Mouse (Mus musculus): ENCODE measurements around the gene Frmd6. TPM values are rescaled to one million over a fixed set of nuclear protein-coding genes. Genes with fewer than 3 reads are reported as not detected.

Frmd6 gene
- 47.9 and 55.6 TPM in 2 replicates for polyA plus RNA-seq (2016; fragmentation: Nextera tagmentation; extraction: Ambion mirVana)

DNA sequence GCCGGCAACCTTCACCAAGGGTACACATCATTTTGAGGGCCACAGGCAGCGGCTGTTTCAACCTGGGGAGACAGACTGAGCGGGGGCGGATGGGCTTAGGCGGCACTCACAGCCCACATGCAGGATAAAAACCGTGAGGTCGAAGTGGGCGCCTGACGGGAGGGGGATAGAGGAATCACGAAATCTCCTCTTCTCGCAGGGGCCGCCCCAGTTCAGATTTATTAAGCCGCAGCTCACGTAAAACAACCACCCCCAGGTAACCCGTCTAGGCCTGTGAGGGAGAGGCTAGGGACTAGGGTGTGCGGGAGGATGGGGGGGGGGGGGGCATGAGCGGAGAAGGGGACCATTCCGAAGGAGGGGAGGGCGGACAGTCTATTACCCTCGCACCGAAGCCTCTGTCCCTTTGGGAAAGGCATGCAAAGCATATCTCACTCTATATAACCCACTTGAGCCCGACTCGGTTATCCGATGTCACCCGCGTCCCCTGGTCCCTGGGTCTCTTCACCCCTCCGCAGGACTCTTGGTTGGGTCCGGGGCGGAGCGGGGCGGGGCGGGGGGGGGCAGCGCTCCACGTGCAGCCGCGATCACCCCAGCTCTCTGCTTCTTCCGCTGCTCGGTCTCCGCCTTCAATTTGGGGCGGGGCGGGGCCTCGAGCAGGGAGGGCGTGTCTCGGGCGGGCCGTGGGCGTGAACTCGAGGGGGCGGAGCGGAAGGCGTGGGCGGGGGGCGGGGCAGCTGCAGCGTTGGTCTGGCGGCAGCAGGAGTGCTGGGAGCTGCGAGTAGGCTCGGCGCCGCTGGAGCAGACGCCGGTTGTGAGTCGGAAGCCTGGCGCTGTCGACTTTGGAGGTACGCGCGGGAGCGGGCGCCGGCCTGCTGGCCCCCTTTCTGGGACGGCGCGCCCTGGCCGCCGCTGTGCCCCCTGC lies at the start of gene Frmd6:
Frmd6 (plus strand) TSS at position 786 of the 922 bp plus-strand sequence.
- WGBS = under 1% methylated on average over 74 of the region's 75 CpGs
- Histone ChIP-seq H3K4me3 (peak within 1 kb of the TSS; percentile 87), H3K27me3 (ENCODE audit: low read depth, poor library complexity, severe bottlenecking) (no peaks in the 10 kb centered on the region), H3K36me3 (no peaks in the 10 kb centered on the region), H3K9me3 (replicated peaks) (no peaks in the 10 kb centered on the region), H3K4me1 (peaks cover 38% of the 10 kb centered on the region), H3K27ac (peak within 1 kb of the TSS; percentile 97)
- DNase-seq (ENCODE audit: low spot score) = peak; percentile 99

DNA sequence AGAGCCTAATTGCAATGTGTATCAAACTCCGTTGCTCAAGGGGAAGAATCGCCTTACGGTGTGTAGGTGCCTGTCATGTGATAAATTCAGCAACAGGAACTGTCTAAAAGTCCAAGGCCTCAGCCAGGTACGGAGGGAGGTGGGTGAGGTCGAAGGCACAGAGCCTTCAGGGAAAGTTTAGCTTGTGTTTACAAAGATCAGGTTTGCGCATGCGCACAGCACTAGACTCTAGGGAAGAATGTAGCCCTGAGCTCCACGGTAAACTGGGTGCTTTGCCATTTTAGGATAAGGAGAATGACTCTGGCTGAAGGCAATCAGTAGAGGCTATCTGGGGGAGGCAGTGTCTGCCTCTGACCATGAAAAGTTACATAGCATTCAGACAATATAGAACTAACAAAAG lies 49.7 kb upstream of the Frmd6 start:
- Histone ChIP-seq H3K4me1 (peaks cover 4% of the 10 kb centered on the region; the same call in 1 of the 2 replicates), H3K27me3 (ENCODE audit: low read depth, poor library complexity, severe bottlenecking) (no peaks in the 10 kb centered on the region), H3K9me3 (replicated peaks) (no peaks in the 10 kb centered on the region), H3K27ac (no peak overlapping the region), H3K4me3 (no peak overlapping the region), H3K36me3 (no peaks in the 10 kb centered on the region)
- DNase-seq (ENCODE audit: low spot score) = no peak
- 93% methylated on average over 8 of the region's 8 CpGs for WGBS

DNA sequence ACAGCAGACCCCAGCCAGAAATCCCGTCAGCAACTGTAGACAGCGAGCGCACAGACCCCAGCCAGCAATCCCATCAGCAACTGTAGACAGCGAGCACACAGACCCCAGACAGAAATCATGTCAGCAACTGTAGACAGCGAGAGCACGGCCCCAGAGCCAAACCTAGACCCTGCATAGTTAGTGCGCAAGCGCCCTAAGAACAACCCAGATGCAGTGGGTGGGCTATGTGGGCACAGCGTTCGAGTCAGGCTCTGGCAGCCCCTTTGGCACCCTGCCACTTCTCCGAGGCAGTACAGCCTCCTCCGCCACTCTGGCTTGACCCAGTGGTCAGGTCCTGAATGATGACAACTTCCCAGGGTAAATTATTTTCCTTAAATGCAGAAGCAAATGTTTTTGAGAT lies 48.6 kb upstream of the Frmd6 start:
- DNase-seq (ENCODE audit: low spot score) = no peak
- Histone ChIP-seq H3K4me1 (peaks cover 4% of the 10 kb centered on the region; the same call in 1 of the 2 replicates), H3K27ac (0 out of 2 replicates have a peak overlapping the region, but pooled peaks have one; percentile 14), H3K27me3 (ENCODE audit: low read depth, poor library complexity, severe bottlenecking) (no peaks in the 10 kb centered on the region), H3K4me3 (no peak overlapping the region), H3K9me3 (replicated peaks) (no peaks in the 10 kb centered on the region), H3K36me3 (no peaks in the 10 kb centered on the region)
- WGBS = 89% methylated on average over 12 of the region's 12 CpGs

DNA sequence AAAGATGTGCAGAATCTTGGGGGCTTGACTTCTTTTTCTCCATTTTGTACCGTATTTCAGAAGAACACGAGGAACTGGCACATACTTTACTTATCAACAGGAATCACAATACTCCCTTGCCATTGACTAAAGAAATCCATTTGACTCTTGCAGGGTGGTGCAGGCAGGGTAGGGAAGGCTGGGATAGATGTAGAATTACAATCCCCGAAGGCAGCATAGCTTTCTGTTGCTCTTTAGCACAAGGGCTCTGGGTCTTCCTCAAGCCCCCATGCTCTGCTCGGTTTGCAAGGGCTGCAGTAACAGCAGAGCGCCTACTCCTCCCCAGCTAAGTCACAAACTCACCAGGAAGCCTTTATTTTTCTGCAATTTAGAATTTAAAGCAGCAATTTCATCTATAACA lies 47.8 kb upstream of the Frmd6 start:
- Histone ChIP-seq H3K4me1 (peaks cover 4% of the 10 kb centered on the region; the same call in 1 of the 2 replicates), H3K27ac (no peak overlapping the region), H3K36me3 (no peaks in the 10 kb centered on the region), H3K27me3 (ENCODE audit: low read depth, poor library complexity, severe bottlenecking) (no peaks in the 10 kb centered on the region), H3K9me3 (replicated peaks) (no peaks in the 10 kb centered on the region), H3K4me3 (no peak overlapping the region)
- WGBS = 69% methylated on average over 5 of the region's 5 CpGs
- no peak for DNase-seq (ENCODE audit: low spot score)

DNA sequence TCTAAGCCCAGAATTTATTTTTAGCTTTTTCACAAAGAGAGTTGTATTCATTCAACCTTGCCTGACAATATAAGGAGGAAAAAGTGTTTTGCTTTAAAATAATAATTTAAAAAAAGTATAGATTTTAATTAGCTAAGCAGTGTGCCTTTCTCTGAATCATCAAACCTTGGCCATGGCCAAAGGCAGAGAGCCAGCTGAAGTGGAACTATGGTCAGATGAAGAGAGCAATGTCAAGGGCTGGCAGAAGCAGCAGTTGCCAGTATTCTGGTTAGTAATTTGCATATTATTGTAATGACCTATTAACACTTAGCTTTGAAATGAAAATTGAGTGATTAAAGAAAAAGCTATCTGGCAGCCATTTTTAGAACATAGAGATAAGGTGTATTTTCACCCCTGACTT lies 47.4 kb upstream of the Frmd6 start:
- peaks cover 8% of the 10 kb centered on the region for H3K4me1 ChIP-seq
- no peaks in the 10 kb centered on the region for H3K36me3 ChIP-seq
- no peak for DNase-seq (ENCODE audit: low spot score)
- no peaks in the 10 kb centered on the region for H3K9me3 ChIP-seq (replicated peaks)
- H3K4me3 ChIP-seq = no peak overlapping the region
- H3K27me3 ChIP-seq (ENCODE audit: low read depth, poor library complexity, severe bottlenecking) = no peaks in the 10 kb centered on the region
- H3K27ac ChIP-seq = no peak overlapping the region

DNA sequence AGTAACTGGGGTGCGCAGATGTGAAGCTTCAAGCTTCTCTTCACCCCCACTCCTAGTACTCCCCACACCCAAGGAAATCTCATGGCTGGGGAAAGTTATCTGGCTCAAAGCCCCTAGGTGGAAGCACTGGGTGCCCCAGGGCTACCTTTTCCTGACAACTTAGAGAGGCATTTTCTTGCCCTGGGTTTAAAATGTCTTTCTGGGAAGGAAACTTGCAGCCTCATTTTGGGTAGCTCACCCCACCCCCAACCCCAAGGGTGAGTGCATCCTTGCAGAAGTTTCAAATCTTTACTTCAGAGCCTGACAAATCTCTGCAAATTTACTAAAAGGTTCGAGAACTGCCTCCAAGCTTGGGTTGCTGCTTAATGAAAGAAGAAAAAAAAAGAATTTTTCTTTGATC lies 47.0 kb upstream of the Frmd6 start:
- DNase-seq (ENCODE audit: low spot score) = no peak
- Histone ChIP-seq H3K27ac (no peak overlapping the region), H3K36me3 (no peaks in the 10 kb centered on the region), H3K9me3 (replicated peaks) (no peaks in the 10 kb centered on the region), H3K4me1 (peaks cover 12% of the 10 kb centered on the region), H3K27me3 (ENCODE audit: low read depth, poor library complexity, severe bottlenecking) (no peaks in the 10 kb centered on the region), H3K4me3 (no peak overlapping the region)
- WGBS = 83% methylated on average over 2 of the region's 2 CpGs

DNA sequence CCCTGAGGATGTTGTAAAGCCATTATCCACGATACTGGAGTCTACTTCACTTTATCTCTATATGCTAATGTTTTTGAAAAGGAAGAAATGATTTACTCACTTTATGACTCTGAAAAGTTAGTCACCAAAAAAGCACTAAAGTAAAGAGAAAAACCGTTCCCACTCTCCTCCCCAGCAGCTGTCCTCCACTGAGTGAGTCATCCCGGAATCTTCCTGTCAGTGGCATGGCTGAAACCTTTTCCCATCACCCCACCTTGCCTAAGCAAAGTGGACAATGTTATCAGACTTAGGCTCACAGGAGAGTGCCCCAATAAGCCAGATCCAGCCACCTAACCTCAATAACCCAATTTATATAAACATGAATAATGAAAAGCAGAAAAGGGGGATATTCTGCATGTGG lies 46.6 kb upstream of the Frmd6 start:
- no peak for DNase-seq (ENCODE audit: low spot score)
- H3K36me3 ChIP-seq = no peaks in the 10 kb centered on the region
- WGBS = 64% methylated on average over 3 of the region's 3 CpGs
- no peaks in the 10 kb centered on the region for H3K9me3 ChIP-seq (replicated peaks)
- no peak overlapping the region for H3K4me3 ChIP-seq
- no peaks in the 10 kb centered on the region for H3K27me3 ChIP-seq (ENCODE audit: low read depth, poor library complexity, severe bottlenecking)
- H3K4me1 ChIP-seq = peaks cover 17% of the 10 kb centered on the region
- no peak overlapping the region for H3K27ac ChIP-seq

DNA sequence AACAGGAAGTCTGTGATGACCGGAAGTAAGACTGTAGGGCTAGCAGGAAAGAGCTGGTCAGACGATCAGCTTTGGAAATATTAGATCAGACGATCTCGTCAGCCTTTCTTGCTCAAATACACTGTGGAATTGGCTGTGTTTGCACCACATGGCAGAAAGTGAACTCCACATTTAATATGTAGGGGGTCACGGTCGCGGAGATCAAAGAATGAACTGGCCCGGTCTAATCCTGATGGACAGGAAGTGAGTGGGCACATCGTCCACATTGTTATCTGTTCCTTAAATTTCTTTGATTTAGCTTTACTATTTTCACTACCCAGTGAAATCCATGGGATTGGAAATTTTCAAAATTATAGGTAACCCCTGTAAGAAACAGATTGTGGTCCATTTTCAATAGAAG lies 42.3 kb upstream of the Frmd6 start:
- WGBS = 43% methylated on average over 9 of the region's 9 CpGs
- H3K27ac ChIP-seq = peak overlapping the region; percentile 50; the same call in 1 of the 2 replicates
- H3K36me3 ChIP-seq = no peaks in the 10 kb centered on the region

DNA sequence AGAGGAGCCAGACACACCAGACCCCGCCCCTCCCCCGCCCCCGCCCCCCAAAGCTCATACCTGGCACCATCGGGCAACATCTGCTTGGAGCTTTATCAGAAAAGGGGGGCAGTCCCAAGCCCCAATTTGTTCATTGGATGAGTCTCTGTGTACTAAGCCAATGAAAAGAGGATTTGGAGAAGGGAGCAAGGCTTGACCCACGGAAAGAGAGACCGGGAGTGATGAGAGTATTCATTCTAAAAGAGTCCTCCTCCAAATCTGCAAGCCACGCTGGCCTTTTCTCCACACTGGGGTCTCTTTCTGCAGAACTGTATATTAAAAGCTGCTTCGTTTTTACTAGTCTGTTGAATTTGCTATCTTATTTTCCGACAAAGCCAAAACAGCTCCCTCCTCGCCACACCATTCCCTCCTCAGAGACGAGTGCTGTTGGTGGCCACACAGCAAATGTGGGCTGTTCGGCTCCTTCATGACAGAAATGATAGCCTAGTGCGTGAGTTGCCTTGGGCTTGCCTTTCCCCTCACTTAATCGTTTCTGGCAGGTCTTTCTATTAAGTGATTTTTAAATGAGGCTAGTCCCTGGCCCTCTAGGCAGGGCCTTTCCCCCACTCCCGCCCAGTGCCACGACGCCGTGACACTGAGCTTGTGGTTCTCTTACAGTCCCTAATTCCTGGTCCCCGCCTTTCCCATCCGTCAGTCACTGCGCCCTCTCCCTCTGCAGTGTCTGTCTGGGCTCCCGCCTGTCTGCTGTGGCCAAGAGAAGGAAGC lies 41.7 kb upstream of the Frmd6 start:
- Histone ChIP-seq H3K9me3 (replicated peaks) (no peaks in the 10 kb centered on the region), H3K4me3 (peak overlapping the region; percentile 1), H3K27me3 (ENCODE audit: low read depth, poor library complexity, severe bottlenecking) (no peaks in the 10 kb centered on the region), H3K4me1 (peaks cover 25% of the 10 kb centered on the region), H3K27ac (peak overlapping the region; percentile 50; the same call in 1 of the 2 replicates), H3K36me3 (no peaks in the 10 kb centered on the region)
- 16% methylated on average over 22 of the region's 22 CpGs for WGBS
- DNase-seq (ENCODE audit: low spot score) = peak; percentile 45

More for the DNA sequence above, 42.3 kb upstream of the Frmd6 start:
- Histone ChIP-seq H3K4me3 (peak overlapping the region; percentile 1; the same call in 1 of the 2 replicates), H3K9me3 (replicated peaks) (no peaks in the 10 kb centered on the region), H3K27me3 (ENCODE audit: low read depth, poor library complexity, severe bottlenecking) (no peaks in the 10 kb centered on the region), H3K4me1 (peaks cover 25% of the 10 kb centered on the region)
- DNase-seq (ENCODE audit: low spot score) = no peak

DNA sequence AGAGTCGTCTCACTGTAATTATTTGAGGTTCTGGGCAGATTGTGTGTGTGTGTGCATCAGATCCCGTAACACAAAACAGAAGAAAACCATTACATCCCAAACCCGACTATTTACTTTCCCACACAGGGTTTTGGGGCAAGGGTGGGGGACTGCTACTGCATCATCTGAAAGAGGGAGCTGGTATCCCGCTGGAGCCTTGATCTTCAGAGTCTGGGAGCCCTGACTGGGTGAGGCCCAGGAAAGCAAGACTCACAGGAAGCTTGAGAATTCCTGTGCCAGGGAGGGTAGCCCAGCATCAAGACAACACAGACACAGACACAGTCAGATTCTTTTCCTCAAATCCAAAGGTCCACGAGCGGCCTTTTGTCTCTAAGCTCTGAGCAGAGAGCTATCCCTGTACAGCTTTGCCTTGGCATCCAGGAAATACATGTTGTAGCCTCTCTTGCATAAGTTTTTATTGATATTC lies 41.0 kb upstream of the Frmd6 start:
- Histone ChIP-seq H3K4me3 (peak overlapping the region; percentile 1; the same call in 1 of the 2 replicates), H3K4me1 (peaks cover 25% of the 10 kb centered on the region), H3K36me3 (no peaks in the 10 kb centered on the region), H3K27ac (peak overlapping the region; percentile 8; the same call in 1 of the 2 replicates), H3K27me3 (ENCODE audit: low read depth, poor library complexity, severe bottlenecking) (no peaks in the 10 kb centered on the region), H3K9me3 (replicated peaks) (no peaks in the 10 kb centered on the region)
- DNase-seq (ENCODE audit: low spot score) = no peak
- 37% methylated on average over 6 of the region's 6 CpGs for WGBS

DNA sequence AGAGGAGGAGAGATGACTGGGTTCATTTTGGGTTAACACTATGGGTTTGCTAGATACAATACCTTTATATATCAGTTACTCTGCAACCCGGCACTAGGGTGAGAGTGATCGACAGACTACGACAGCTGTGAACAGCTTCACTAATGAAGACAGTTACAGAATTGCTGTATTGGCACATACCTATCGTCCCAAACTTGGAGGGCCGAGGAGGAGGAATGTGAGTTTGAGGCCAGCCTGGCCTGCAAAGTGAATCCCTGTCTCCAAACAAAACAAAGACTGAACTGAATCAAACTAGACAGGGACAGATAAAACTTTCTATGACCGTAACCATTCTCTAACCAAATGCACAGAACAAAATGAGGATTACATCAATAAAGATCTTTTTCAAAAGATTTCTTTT lies 36.0 kb upstream of the Frmd6 start:
- Histone ChIP-seq H3K4me1 (peaks cover 7% of the 10 kb centered on the region), H3K27me3 (ENCODE audit: low read depth, poor library complexity, severe bottlenecking) (no peaks in the 10 kb centered on the region), H3K4me3 (no peak overlapping the region), H3K27ac (no peak overlapping the region), H3K36me3 (no peaks in the 10 kb centered on the region), H3K9me3 (replicated peaks) (no peaks in the 10 kb centered on the region)
- no peak for DNase-seq (ENCODE audit: low spot score)
- WGBS = 91% methylated on average over 6 of the region's 6 CpGs

DNA sequence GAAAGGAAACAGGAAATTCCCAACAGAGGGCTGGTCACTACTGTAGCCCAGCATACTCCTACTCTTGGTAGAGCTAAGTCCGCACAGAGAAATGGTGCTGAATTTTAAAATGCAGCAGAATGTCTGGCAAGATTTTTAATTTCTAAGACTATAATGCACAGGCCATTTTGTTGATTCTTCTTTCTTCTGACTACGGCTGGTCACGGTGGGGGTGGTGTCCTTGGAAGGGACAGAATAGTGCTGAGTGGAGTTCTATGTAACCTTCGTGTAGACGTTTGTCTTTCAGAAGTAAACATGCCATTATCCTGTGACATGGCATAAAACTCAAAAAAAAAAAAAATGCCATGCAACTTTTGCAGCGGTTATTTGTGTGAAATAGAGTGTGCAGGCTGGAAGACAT lies 32.0 kb upstream of the Frmd6 start:
- Histone ChIP-seq H3K4me1 (peaks cover 8% of the 10 kb centered on the region; the same call in 1 of the 2 replicates), H3K27ac (no peak overlapping the region), H3K27me3 (ENCODE audit: low read depth, poor library complexity, severe bottlenecking) (no peaks in the 10 kb centered on the region), H3K36me3 (no peaks in the 10 kb centered on the region), H3K9me3 (replicated peaks) (no peaks in the 10 kb centered on the region), H3K4me3 (no peak overlapping the region)
- DNase-seq (ENCODE audit: low spot score) = no peak
- WGBS = 95% methylated on average over 6 of the region's 6 CpGs
